Mouse (Mus musculus) C2C12 (cell line): ENCODE measurements around the gene Hmgcl.

Source experiments
- CEBPB ChIP-seq: IDR thresholded peaks from one replicate; pipeline ENCODE4 v1.6.1; 2011; ENCODE audit warnings: low read depth, mild to moderate bottlenecking, control low read depth, moderate library complexity
- CTCF ChIP-seq: IDR thresholded peaks from one replicate; pipeline ENCODE4 v1.5.1; 2011; ENCODE audit not compliant: control insufficient read depth, insufficient read depth, insufficient read length
- MAX ChIP-seq: IDR thresholded peaks from one replicate; pipeline ENCODE4 v1.6.1; 2011; ENCODE audit warnings: mild to moderate bottlenecking, control low read depth
- USF1 ChIP-seq: IDR thresholded peaks from one replicate; pipeline ENCODE4 v1.6.1; 2011; ENCODE audit warnings: low read depth, mild to moderate bottlenecking, control low read depth, moderate library complexity

- no peak for TF ChIP-seq CEBPB
- TF ChIP-seq MAX = no peak
- TF ChIP-seq USF1 = no peak
- no peak for TF ChIP-seq CTCF
These were observed 35.3 kb downstream of the Hmgcl start for GRCm38 (mm10) chr4:135981524-135982063.
